Mouse (Mus musculus) CD4-positive helper T cell, adult 2 months (primary cell): ENCODE results near the gene Sv2b.
"Not testable (repeated sequence)": the region's sequence is repeated elsewhere in the genome, so short reads cannot be mapped to it uniquely, and the experiment has no call there.

Source experiments
- DNase-seq: peaks from one replicate; pipeline ENCODE4 v3.0.0-alpha.2; 2012; ENCODE audit warnings: low read depth, missing footprints, low spot score

Sv2b gene

GRCm38 (mm10) chr7:75308457-75309312, at the start of gene Sv2b:
Gene Sv2b (minus strand): TSS chr7:75309262.
- DNase-seq = no peak

GRCm38 (mm10) chr7:75358284-75358851, 49.3 kb upstream of the Sv2b start:
- no peak for DNase-seq

GRCm38 (mm10) chr7:75355521-75355920, 46.5 kb upstream of the Sv2b start:
- no peak for DNase-seq

- DNase-seq = no peak
Measured at GRCm38 (mm10) chr7:75352777-75353374, 43.8 kb upstream of the Sv2b start.

- DNase-seq = no peak
Measured at GRCm38 (mm10) chr7:75350172-75350571, 41.1 kb upstream of the Sv2b start.

GRCm38 (mm10) chr7:75332311-75332710, 23.2 kb upstream of the Sv2b start:
- no peak for DNase-seq

GRCm38 (mm10) chr7:75329740-75330142, 20.7 kb upstream of the Sv2b start:
- DNase-seq = no peak

GRCm38 (mm10) chr7:75328721-75329362, 19.8 kb upstream of the Sv2b start:
- no peak for DNase-seq

- no peak for DNase-seq
Measured at GRCm38 (mm10) chr7:75325273-75325672, 16.2 kb upstream of the Sv2b start.

GRCm38 (mm10) chr7:75322742-75323141, 13.7 kb upstream of the Sv2b start:
- DNase-seq = not testable (repeated sequence)

GRCm38 (mm10) chr7:75320009-75320408, 10.9 kb upstream of the Sv2b start:
- no peak for DNase-seq

- no peak for DNase-seq
Measured at GRCm38 (mm10) chr7:75318320-75318719, 9.3 kb upstream of the Sv2b start.

- no peak for DNase-seq
Measured at GRCm38 (mm10) chr7:75314873-75315272, 5.8 kb upstream of the Sv2b start.

- DNase-seq = no peak
Measured at GRCm38 (mm10) chr7:75309570-75309969, 508 bp upstream of the Sv2b start.

- DNase-seq = no peak
Measured at GRCm38 (mm10) chr7:75308140-75308456, 964 bp downstream of the Sv2b start.

- no peak for DNase-seq
Measured at GRCm38 (mm10) chr7:75307570-75308087, 1.4 kb downstream of the Sv2b start.

GRCm38 (mm10) chr7:75305901-75306465, 3.1 kb downstream of the Sv2b start:
- DNase-seq = no peak

- no peak for DNase-seq
Measured at GRCm38 (mm10) chr7:75302523-75303215, 6.4 kb downstream of the Sv2b start.

GRCm38 (mm10) chr7:75299245-75299644, 9.8 kb downstream of the Sv2b start:
- no peak for DNase-seq

GRCm38 (mm10) chr7:75296688-75297119, 12.4 kb downstream of the Sv2b start:
- no peak for DNase-seq

- DNase-seq = no peak
Measured at GRCm38 (mm10) chr7:75295228-75295865, 13.7 kb downstream of the Sv2b start.
